Mouse (Mus musculus) monocyte, adult 5-6 weeks (primary cell): Measurements from ENCODE around the gene Tmem237. TPM values are rescaled to one million over a fixed set of nuclear protein-coding genes. Genes with fewer than 3 reads are reported as not detected.

Experiments used
- ATAC-seq: fragments of 153-309, 156-312 bp; replicated peaks from 2 replicates; pipeline ENCODE4 v1.8.0; 2017; ENCODE audit warnings: mild to moderate bottlenecking; ENCODE audit not compliant: low TSS enrichment, insufficient number of reproducible peaks, severe bottlenecking, poor library complexity, low FRiP score
- total RNA-seq: library from RNA; stranded (forward); fragments of 200-1000, 200-491, 200-594 nt; gene quantifications from 3 replicates; pipeline ENCODE4 v1.2.3, GENCODE M21; 2017

Gene Tmem237
- total RNA-seq = 2.9 to 11.2 TPM (median 7.5 TPM) in 3 replicates

DNA sequence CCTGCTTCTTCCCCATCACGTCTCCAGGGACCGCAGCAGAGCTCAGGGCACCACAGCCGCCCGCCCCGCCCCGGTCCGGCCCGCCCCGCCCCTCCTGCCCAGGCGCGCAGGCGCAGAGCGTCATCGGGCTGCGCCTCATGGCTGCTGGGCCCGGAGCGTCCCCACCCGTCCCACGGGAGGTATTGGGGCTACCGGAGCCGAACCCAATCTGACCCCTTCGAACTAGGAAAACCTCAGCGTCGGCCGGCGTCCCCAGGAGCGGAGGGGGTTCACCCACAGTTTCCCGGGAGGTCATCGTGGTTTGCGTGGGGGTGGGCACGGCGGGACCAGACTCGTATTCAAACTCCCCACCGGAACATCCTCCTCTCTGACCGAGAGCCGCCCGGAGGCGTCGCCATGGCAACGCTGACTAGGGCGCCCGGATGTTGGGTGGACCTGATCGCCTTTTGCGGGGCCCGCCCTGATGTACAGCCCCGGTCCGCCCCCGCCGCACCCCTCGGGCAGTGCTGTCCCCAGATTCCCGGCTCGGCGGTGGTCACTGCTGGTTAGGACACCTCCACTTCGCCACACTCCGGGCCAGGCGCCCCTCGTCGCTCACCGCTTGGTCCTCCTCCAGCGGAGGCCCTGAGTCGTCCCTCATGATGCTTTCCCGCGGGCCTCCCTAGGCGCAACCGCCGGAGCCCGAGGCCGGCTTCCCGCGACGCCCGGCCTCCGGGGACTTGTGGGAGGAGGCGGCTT lies at the start of gene Tmem237:
Gene Tmem237 (minus strand): TSS at position 689 of the 738 bp plus-strand sequence.
- peak; percentile 84 for ATAC-seq

DNA sequence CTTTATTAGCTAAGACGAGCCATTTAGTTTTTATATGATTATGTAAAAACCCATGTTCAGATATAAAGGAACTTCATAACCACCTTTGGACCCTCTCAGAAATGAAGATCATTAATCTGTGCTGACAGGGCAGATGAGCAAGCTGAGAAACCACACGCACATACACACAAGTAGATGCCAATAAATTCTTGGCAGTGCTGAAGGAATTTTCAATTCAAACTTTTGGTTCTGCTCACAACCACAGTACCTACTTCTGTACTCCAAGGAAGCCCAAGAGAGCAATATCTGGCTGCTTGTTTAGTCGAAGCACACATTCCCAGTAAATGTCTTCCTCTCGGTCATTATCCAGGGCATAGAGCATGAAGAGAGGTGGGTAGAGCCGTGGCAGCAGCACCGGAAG lies 49.4 kb upstream of the Tmem237 start:
- no peak for ATAC-seq

DNA sequence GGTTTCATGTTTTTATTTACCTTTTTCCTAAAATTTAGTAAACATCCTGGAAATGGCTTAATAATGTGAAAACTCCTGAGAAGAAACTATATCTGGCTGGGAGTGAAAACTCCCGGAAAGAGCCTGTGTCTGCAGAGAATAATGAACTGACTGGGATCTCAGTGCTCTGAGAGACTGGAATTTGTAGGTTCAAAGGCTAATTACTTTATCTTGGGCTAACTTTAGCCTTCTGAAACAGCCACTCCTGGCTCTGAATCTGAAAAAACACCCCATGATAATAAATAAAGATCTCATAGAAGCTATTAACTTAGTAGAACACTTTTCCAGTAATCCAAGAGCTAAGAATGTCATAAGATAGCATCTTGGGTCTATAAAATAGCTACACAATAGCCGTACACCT lies 48.3 kb upstream of the Tmem237 start:
- ATAC-seq = no peak

DNA sequence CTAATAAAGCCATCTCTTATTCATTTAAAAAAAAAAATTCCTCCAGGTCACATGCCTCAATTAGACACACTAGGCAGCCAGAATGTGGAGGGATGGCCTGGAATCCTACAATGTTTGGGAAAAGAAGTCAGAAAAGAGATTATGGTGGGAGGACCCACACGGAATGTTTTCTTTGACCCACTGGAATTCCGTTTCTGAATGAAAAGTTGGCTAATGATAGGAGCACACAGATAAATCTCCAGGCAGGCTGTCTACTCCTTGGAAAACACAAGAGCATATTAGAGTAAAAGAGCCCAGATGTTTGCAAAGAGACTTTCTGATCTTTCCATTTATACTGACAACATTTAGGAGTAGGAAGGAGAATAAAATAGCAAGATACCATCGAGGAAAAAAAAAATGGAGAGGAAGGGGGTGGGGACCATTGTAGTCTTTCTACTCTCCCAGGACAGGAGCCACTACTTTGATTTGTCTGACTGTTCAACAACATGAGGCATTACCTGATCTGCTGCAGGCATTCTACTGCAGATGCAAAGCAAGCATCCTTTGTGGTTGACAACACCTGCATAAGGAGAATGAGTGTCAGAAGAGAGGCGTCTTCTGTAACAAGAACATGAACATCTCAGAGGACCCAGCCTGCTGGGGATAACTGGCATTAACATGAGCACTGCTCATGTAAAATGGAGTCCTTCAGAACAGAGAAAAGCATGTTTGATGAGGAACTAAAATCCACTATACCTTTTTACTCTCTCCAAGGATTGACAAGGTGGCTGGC lies 47.6 kb upstream of the Tmem237 start:
- no peak for ATAC-seq

DNA sequence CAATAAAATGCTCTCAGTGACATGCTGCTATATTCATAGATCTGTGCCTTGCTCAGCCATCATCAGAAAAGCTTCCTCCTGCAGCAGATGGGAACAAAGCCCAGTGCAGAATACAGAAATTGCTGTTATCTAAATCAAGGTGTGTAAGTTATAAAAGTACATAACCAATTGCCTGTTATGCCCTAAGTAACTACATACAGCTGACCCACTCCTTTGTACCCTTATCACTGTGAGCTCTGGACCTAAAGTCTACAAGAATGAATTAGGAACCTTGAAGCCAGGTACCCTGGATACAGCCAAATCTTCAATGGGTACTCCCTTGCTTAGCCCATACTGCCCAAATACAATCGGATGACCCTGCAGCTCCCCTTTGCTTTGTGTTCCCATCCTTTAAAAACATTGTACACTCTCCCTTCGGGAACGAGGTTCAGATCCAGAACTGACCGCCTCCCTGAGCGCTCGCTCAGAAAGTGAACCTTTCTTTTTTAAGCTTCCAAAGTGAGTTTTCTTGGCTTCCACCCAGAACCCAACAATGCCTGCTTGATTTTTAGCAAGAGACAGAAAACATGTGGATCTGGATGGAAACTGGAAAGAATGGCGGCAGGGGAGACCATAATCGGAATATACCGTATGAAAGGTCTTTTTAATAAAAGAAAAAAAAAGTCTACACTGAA lies 46.2 kb upstream of the Tmem237 start:
- ATAC-seq = no peak

DNA sequence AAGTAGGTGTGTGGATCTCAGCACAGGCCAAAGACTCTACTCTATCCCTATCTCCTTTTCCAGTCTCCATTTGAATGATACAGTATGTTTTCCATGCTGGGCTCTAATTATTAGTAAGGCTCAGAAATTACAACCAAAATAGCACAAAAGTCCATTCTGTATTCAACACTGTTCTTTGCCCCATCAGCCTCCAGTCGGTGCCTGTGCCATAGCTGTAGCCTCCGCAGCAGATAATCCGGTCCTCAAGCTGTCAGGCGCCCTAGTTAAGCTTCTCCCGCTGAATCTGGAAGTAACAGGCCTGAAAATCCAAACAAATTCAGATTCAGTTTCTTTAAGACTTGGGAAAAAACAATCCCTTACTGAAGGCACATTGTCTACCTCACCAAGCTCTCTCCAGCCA lies 43.7 kb upstream of the Tmem237 start:
- ATAC-seq = no peak

DNA sequence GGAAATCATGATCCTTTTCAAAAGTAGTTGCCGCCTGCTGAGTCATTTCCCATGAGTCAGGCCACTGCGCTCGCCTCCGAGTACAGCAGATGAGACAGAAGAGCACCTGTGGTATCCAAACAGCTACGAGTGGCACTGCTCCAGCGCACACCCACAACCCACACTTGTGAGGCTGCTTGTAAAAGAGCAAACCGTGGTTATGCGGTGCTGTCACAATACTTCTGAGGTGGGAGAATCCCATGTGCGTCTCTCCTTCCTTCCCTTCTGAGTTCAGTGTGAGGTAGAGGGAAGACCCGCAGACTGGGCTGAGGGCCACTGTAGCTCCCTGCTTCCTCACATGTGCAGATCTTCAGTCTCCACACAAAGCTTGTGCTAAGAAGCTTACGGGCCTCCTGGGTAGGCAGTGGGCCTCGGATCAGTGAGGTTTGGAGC lies 42.8 kb upstream of the Tmem237 start, which contains the start of gene Mpp4:
Gene Mpp4 (minus strand): TSS at position 360 of the 432 bp plus-strand sequence.
- no peak for ATAC-seq

DNA sequence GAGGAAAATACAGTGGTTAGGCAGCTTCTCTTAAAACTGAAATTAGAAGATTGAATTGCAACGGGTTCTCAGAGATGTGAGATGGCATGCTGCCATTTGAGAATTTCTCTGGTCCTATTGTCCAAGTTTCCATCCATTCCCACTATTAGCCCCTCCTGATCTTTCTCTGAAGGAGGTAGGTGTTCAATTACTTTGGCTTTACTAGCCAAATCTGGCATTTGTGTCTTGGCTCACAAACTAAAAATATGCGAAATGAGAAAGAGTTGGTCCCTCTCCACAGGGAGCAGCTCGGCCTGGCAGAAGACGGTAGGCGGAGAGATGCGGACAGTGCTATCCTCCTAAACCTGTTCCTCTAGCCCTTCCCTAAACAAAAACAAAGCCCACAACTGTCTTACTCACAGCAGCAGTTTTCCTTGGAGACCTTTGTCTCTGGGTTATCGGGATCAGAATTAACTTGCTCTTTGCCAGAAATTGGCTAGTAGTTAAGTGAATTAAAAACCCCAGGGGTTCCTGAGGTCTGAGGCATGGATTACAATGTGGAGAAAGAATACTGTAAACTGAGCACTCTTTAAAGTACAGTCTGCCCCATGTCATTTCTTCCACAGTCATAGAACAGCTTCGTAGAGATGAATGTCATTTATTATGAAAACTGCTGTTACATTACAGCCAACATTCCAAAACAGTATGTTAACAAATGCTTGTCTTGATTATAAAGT lies 42.3 kb upstream of the Tmem237 start:
- no peak for ATAC-seq

DNA sequence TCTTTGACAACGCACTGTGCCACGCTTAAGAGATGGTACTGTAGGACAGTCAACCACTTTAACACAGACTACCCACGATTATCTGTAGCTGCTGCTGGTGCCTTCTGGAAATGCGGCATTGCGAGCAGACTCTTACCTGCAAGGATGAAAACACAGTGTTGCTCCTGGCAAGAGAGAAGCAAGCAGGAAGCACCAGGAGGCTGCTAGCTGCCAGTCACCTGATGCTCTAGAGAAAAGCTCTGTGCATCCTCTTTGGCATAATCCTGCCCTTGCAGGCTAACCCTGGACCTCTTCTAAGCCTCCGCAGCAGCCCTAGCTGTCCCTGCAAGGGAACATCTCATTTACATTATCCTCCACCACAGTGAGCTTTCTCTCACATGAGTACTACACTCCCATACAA lies 41.2 kb upstream of the Tmem237 start:
- no peak for ATAC-seq

DNA sequence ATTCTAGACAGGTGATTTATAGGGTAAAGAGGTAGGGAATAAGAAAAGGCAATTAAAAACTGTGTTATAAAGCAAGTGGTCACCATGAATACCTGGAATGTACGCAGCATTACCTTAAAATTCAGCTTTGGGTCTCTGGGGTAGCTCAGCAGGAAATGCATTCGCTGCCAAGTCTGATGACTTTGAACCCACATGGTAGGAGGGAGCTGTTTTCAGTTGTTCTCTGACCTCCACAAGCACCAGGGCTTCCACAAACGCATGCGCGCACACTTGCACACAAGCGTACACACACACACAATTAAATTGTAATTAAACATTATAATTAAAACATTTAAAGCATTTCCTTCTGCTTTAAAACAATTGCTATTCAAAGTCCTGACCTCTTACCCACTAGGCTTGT lies 40.7 kb upstream of the Tmem237 start:
- ATAC-seq = no peak

DNA sequence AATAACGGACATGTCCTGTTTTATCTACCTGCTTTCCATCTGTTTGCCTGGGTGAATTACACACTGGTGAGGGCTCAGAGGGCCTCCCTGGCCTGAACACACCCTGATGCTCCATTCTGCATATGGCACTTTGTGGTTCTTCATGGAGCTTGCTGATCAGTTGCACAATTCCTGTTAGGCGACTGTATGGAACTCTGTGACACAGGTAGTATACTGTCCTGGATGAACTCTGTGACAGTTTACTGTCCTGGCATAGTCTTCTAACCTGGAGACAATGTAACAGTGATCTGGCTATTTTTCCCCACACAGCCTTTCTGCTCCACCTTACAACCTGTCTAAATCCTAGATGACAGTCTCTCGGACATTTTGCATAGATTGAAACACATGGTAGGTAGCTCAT lies 38.9 kb upstream of the Tmem237 start:
- ATAC-seq = no peak

DNA sequence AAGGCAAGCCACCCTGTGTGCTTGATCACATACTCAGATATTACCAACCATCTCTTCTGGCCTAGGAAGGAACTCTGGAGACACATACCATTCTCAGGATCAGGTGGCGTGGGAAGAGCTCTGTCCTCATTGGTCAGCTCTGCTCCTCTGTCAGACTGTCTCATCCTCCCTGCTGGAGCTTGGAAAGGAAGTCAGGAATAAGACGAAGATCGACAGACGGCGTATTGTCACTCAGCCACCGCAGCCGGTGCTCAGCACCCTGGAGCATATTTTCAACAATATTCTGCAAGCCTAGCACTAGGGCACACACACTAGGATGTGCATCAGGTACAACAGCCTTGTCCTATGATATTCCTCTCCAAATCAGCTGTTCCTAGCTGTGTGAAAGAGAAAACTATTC lies 38.3 kb upstream of the Tmem237 start:
- no peak for ATAC-seq

DNA sequence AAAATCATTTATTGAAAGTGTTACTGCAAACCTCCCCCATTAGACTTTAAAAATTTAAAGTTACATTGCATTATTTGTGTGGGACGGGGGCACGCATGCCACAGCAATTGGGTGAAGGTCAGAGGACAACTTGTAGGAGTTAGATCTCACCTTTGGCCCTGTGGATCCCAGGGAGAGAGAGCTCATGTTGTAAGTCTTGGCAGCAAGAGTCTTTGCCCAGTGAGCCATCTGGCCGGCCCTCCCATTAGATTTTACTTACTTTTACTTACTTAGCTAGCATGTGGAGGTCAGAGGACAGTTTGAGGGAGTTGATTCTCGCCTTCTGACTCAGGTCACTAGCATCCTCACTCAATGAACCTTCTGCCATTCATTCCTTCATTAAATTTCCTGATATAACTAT lies 37.6 kb upstream of the Tmem237 start:
- no peak for ATAC-seq

DNA sequence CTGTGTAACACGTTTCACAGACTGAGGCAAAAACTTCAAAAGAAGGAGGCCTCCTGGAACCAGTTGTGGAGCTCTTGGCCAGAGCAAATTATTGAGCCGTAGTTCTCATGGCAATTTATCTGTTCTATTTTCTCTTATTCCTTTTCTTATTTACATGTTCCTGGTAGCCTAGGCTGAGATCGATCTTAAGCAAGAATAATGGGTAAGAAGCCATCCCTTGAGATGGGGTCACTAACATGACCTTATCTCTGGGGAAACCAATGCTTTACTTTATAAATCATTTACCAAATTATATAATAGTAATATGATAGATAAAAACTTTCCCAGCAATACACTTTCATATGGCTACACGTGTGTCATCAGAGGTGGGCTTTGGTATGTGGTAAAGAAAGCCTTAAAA lies 32.1 kb upstream of the Tmem237 start:
- ATAC-seq = no peak

DNA sequence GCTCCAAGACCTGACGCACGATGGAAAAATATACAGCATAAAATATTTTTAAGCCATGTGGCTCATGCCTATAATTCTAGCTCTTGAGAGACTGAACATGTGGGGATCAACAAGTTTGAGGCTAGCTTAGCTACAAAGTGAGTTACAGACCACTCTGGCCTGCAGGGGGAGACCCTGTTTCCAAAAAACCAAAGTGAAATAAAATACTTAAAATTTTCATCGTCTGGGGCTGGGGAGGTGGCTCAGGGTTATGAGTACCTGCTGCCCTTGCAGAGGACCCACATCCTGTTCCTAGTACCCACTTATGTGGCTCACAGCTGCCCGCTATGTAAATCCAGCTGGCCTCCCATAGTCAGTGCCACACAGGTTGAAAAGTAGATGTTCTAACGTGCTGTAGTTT lies 30.3 kb upstream of the Tmem237 start:
- no peak for ATAC-seq

DNA sequence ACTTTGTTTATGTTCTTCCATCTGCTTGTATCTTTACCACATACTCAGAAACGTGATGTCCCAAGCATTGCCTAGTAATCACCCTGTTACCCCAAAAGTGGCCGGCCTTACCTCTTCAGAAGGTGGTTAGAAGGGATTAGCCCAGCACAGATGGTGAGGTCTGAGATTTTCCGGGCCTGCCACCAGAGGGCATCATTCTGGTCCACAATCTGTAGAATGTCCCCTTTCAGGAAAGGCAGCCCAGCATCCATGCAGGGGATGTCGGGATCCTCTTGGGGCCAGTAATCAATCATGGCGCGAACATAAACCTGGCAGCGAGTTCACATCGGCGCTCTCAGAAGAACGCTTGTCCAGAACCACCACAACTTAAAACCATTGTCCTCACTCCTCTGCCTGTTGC lies 24.3 kb upstream of the Tmem237 start:
- no peak; the same call in 1 of the 2 replicates for ATAC-seq

DNA sequence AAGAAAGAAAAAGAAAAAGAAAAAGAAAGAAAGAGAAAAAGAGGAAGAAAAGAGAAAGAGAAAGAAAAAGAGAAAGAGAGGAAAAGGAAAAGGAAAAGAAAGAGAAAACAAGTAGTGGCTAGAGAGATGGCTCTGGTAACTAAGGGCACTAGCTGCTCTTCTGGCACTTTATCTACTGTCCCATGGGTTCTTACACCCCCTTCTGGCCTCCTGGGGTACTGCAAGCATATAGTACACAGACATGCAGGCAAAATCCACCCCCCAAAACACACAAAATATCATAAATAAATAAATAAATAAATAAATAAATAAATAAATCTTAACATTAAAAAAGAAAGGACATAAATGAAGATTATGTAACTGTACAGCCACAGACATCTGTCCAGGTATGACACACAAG lies 22.6 kb upstream of the Tmem237 start:
- ATAC-seq = peak; percentile 83

DNA sequence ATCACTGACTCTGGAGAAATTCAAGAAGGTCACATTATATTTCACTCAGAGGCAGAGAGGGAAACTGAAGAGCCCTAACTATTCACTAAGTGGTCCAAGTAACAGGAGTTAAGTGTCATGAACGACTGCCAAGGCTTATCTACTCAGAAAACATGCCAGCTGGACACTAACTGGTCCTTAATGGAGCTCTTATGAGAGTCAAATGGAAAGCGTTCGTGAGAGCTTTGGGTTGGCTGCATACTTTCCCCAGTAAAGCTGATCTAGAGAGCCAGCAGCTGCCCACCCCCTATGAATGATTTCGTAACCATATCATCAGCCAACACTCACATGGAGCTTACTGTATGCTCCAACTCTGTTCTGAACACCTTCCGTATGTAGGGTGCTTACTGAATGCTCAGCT lies 14.2 kb upstream of the Tmem237 start:
- no peak for ATAC-seq

DNA sequence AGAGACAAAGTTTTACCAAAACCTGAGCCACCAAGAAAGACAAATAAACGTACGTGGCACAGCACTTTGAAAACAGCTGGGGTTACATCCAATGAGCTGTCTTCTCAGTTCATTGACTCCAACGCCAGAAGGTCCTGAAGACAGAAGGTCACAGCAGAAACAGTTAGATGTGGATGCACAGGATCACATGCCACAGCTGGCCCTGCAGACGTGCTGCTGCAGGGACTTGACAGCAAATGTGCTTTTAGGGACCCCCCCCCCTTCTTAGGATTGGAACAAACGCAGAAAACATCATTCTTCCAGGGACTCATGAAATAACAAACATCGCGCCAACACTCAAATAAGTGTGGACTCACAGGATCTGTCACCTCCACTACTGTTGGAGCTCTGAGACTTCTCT lies 8.7 kb upstream of the Tmem237 start:
- ATAC-seq = no peak
